Mouse (Mus musculus) embryonic facial prominence, embryonic 14.5 days (tissue): ENCODE data around the gene Slit1. TPM values are rescaled to one million over a fixed set of nuclear protein-coding genes. Genes with fewer than 3 reads are reported as not detected.
A peak's percentile ranks its signal among the peaks of the same experiment; 100 is the strongest.

Experiments used
- ATAC-seq: fragments of 200-750 bp; cut with Nextera tagmentation; 2 replicates; pipeline ENCODE4 v1.8.0; 2017; ENCODE audit warnings: low read depth, moderate number of reproducible peaks, moderate TSS enrichment
- DNase-seq: peaks from one replicate; pipeline ENCODE4 v3.0.0-alpha.2; 2015; ENCODE audit warnings: low spot score
- H3K27ac ChIP-seq: fragments of 300-500 bp; sonication (generic); replicated peaks from 2 replicates; pipeline ENCODE4 v1.5.1; 2014; ENCODE audit warnings: low read depth, mild to moderate bottlenecking, low read length, moderate library complexity
- H3K27me3 ChIP-seq: fragments of 300-500 bp; sonication (generic); replicated peaks from 2 replicates; pipeline ENCODE4 v1.6.1; 2014; ENCODE audit warnings: low read length; ENCODE audit not compliant: control insufficient read depth, insufficient read depth
- H3K36me3 ChIP-seq: fragments of 300-500 bp; sonication (generic); 2 replicates; pipeline ENCODE4 v1.6.1; 2014; ENCODE audit warnings: low read length, mixed read lengths; ENCODE audit not compliant: control insufficient read depth, insufficient read depth
- H3K4me1 ChIP-seq: fragments of 300-500 bp; sonication (generic); 2 replicates; pipeline ENCODE4 v1.6.1; 2014; ENCODE audit warnings: antibody characterized with exemption, low read length; ENCODE audit not compliant: control insufficient read depth, insufficient read depth
- H3K4me2 ChIP-seq: fragments of 300-500 bp; sonication (generic); 2 replicates; pipeline ENCODE4 v1.6.1; 2014; ENCODE audit warnings: low read depth, mild to moderate bottlenecking, low read length, moderate library complexity, mixed read lengths
- H3K4me3 ChIP-seq: fragments of 300-500 bp; sonication (generic); 2 replicates; pipeline ENCODE4 v1.5.1; 2014; ENCODE audit warnings: low read depth, mild to moderate bottlenecking, low read length
- H3K9ac ChIP-seq: fragments of 300-500 bp; sonication (generic); 2 replicates; pipeline ENCODE4 v1.6.1; 2014; ENCODE audit warnings: low read depth, mild to moderate bottlenecking, low read length, moderate library complexity, mixed read lengths
- H3K9me3 ChIP-seq: fragments of 300-500 bp; sonication (generic); 2 replicates; pipeline ENCODE4 v1.6.1; 2016; ENCODE audit warnings: low read length; ENCODE audit not compliant: control insufficient read depth
- WGBS: fragments of 180-500 bp; shearing (Covaris S2); extraction: QIAGEN DNeasy Blood & Tissue Kit; methylation state at CpG from one replicate; pipeline ENCODE4 v1.1.7; 2014; 5-methylcytosine and 5-hydroxymethylcytosine counted together
- polyA plus RNA-seq: library from polyadenylated mRNA; unstranded; fragments of >200 nt; fragmentation: Nextera tagmentation; extraction: Ambion mirVana; gene quantifications from 2 replicates; pipeline ENCODE4 v1.2.1, GENCODE M21; 2014

Slit1 gene
- polyA plus RNA-seq, 1 experiment from 2014 or later, result 1.7 TPM

GRCm38 (mm10) chr19:41690064-41690463 lies 53.4 kb downstream of the Slit1 start:
- Histone ChIP-seq H3K4me1 (no peaks in the 10 kb centered on the region), H3K4me3 (no peak overlapping the region), H3K27me3 (no peaks in the 10 kb centered on the region), H3K36me3 (no peaks in the 10 kb centered on the region), H3K9me3 (no peaks in the 10 kb centered on the region), H3K27ac (no peak overlapping the region), H3K4me2 (no peak overlapping the region), H3K9ac (no peak overlapping the region)
- ATAC-seq (no peak), DNase-seq (no peak)
- WGBS, result 68% methylated on average over 10 of the region's 10 CpGs

DNA sequence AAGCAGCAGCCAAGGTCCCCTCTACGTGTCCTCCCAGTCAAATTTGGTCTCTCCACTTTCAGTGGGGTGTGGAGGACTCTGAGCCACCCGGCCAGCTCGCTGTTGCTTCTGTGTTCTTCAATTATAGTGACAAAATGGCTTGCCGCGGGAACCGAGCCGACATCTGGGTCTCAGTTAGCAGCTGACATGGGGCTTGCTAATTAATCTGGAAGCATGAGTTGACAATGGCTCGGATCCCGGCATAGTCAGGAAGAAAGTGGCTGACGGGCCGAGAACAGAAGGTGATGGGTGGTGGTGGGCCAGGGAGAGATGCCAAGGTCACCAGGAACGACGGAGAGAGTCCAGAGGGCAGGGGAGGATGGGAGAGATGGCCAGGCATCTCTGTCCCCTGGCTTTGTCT lies 55.2 kb downstream of the Slit1 start:
- Histone ChIP-seq H3K27ac (no peak overlapping the region), H3K9ac (no peak overlapping the region), H3K4me2 (no peak overlapping the region), H3K27me3 (no peaks in the 10 kb centered on the region), H3K4me1 (no peaks in the 10 kb centered on the region), H3K36me3 (no peaks in the 10 kb centered on the region), H3K4me3 (no peak overlapping the region), H3K9me3 (no peaks in the 10 kb centered on the region)
- no peak for ATAC-seq
- peak; percentile 29 for DNase-seq
- 53% methylated on average over 13 of the region's 13 CpGs for WGBS

DNA sequence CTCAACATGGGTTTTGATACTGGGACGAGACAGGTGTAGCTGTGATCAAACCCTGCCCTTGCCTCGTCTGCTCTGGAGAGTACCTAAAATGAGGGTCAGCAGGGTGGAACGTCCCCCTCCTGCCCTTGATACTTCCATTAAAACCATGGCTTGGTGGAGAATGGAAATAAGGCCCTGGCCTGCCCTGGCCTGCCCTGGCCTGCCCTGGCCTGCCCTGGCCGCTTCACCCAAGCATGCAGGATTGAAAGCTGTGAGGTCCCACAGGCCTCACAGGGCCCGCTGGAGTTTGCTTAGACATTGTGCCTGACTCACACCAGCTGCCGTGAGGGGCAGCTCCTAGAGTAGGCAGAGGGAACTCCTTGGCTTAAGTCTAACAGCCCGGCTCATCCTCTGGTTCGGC lies 55.6 kb downstream of the Slit1 start:
- no peaks in the 10 kb centered on the region for H3K27me3 ChIP-seq
- DNase-seq, result no peak
- no peaks in the 10 kb centered on the region for H3K9me3 ChIP-seq
- no peaks in the 10 kb centered on the region for H3K36me3 ChIP-seq
- H3K4me2 ChIP-seq, result no peak overlapping the region
- 59% methylated on average over 8 of the region's 8 CpGs for WGBS
- no peak overlapping the region for H3K27ac ChIP-seq
- H3K4me1 ChIP-seq, result no peaks in the 10 kb centered on the region
- no peak overlapping the region for H3K4me3 ChIP-seq
- ATAC-seq, result no peak
- no peak overlapping the region for H3K9ac ChIP-seq

DNA sequence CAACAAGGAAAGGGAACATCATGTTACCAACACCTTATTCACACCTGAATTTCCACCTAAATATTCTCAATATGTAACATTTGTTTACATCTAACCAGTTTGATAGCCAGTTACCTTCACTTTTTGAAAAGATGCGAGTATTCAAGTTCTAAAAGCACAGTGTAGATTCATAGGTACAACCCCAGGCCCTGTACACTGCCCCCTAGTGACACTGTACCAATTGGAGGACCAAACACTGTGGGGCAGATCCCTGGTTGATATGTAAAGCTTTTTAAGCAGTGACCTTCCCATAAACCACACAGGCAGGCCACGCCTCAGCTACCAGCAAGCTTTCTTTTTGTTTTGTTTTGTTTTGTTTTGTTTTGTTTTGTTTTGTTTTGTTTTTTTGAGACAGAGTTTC lies 57.3 kb downstream of the Slit1 start:
- 93% methylated on average over 2 of the region's 2 CpGs for WGBS
- no peak overlapping the region for H3K27ac ChIP-seq
- H3K4me3 ChIP-seq, result no peak overlapping the region
- no peak overlapping the region for H3K4me2 ChIP-seq
- H3K4me1 ChIP-seq, result no peaks in the 10 kb centered on the region
- DNase-seq (no peak), ATAC-seq (no peak)
- no peaks in the 10 kb centered on the region for H3K36me3 ChIP-seq
- H3K27me3 ChIP-seq, result no peaks in the 10 kb centered on the region
- H3K9ac ChIP-seq, result no peak overlapping the region
- no peaks in the 10 kb centered on the region for H3K9me3 ChIP-seq

- H3K27ac ChIP-seq, result no peak overlapping the region
- 80% methylated on average over 13 of the region's 13 CpGs for WGBS
- no peaks in the 10 kb centered on the region for H3K9me3 ChIP-seq
- H3K27me3 ChIP-seq, result no peaks in the 10 kb centered on the region
- H3K9ac ChIP-seq, result no peak overlapping the region
- ATAC-seq (peak; percentile 69; the same call in 1 of the 2 replicates), DNase-seq (no peak)
- H3K4me3 ChIP-seq, result no peak overlapping the region
- H3K4me2 ChIP-seq, result no peak overlapping the region
- H3K4me1 ChIP-seq, result no peaks in the 10 kb centered on the region
- no peaks in the 10 kb centered on the region for H3K36me3 ChIP-seq
Observed at GRCm38 (mm10) chr19:41685453-41686086, 57.9 kb downstream of the Slit1 start.

GRCm38 (mm10) chr19:41684874-41685273 lies 58.6 kb downstream of the Slit1 start:
- H3K4me1 ChIP-seq, result no peaks in the 10 kb centered on the region
- H3K4me3 ChIP-seq, result no peak overlapping the region
- WGBS, result 62% methylated on average over 1 of the region's 1 CpGs
- no peaks in the 10 kb centered on the region for H3K9me3 ChIP-seq
- no peak overlapping the region for H3K27ac ChIP-seq
- no peaks in the 10 kb centered on the region for H3K36me3 ChIP-seq
- no peaks in the 10 kb centered on the region for H3K27me3 ChIP-seq
- DNase-seq (no peak), ATAC-seq (no peak)
- H3K4me2 ChIP-seq, result no peak overlapping the region
- H3K9ac ChIP-seq, result no peak overlapping the region

- Histone ChIP-seq H3K9ac (no peak overlapping the region), H3K27me3 (no peaks in the 10 kb centered on the region), H3K4me2 (no peak overlapping the region), H3K4me1 (no peaks in the 10 kb centered on the region), H3K36me3 (no peaks in the 10 kb centered on the region), H3K9me3 (no peaks in the 10 kb centered on the region), H3K27ac (no peak overlapping the region), H3K4me3 (no peak overlapping the region)
- ATAC-seq (no peak), DNase-seq (no peak)
- WGBS, result 53% methylated on average over 1 of the region's 1 CpGs
Observed at GRCm38 (mm10) chr19:41683951-41684350, 59.5 kb downstream of the Slit1 start.

DNA sequence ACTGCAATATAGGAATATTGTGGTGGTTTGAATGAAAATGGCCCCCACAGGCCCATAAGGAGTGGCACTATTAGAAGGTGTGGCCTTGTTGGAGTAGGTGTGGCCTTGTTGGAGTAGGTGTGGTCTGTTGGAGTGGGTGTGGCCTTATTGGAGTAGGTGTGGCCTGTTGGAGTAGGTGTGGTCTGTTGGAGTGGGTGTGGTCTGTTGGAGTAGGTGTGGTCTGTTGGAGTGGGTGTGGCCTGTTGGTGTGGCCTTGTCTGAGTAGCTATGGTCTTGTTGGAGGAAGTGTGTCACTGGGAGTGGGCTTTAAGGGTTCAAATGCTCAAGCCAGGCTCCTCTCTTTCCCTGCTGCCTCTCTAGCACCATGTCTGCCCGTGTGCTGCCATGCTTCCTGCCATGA lies 63.2 kb downstream of the Slit1 start:
- ATAC-seq, result no peak
- Histone ChIP-seq H3K4me1 (no peaks in the 10 kb centered on the region), H3K4me3 (no peak overlapping the region), H3K4me2 (no peak overlapping the region), H3K9ac (no peak overlapping the region), H3K36me3 (no peaks in the 10 kb centered on the region), H3K27ac (no peak overlapping the region), H3K27me3 (no peaks in the 10 kb centered on the region; the same call in 1 of the 2 replicates), H3K9me3 (no peaks in the 10 kb centered on the region)
- 76% methylated on average over 1 of the region's 1 CpGs for WGBS
- no peak for DNase-seq

DNA sequence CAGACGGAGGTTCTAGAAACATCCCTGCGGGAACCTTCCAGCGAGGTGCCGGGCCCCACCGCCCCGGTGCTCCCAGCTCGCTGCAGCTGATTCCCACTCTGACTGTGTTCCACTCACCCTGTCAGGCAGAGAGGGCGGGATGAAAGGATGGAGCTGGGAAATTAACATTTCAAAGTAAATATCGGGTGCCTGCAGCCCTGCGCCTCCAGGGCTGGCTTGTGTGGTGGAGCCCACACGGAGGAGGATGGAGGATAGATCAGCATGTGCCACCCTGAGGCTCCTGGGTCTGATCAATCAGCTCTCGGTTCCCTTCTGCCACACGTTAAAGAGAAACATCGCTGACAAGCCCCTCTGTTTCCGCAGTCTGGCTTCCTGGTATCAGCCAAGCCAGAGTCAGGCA lies 64.4 kb downstream of the Slit1 start:
- DNase-seq (no peak), ATAC-seq (no peak)
- Histone ChIP-seq H3K4me2 (peak overlapping the region; percentile 10; the same call in 1 of the 2 replicates), H3K9ac (no peak overlapping the region), H3K27ac (no peak overlapping the region), H3K27me3 (no peaks in the 10 kb centered on the region; the same call in 1 of the 2 replicates), H3K36me3 (no peaks in the 10 kb centered on the region), H3K9me3 (no peaks in the 10 kb centered on the region), H3K4me3 (no peak overlapping the region), H3K4me1 (no peaks in the 10 kb centered on the region)
- 10% methylated on average over 15 of the region's 15 CpGs for WGBS
